Mouse (Mus musculus): Measurements from ENCODE around the gene Tmigd1.

DNA sequence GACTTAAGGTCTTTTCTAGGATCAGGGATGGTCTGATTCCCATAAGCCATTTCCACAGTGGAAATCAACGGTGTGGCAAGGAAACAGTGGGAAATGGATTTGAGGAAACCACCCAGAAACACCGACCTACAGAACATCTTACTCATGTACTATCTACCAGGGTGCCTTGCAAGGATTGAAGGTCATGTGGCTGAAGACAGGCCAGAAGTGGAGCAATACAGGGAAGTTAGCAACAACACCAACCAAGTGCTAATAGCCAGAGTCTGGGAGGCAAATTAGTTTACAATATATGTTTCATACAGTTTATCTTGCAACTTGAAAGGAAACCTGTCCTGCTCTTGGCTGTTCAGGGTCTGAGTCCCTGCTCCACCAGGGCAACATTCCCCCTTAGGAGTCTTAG is 45.4 kb upstream of the Tmigd1 start:
- no peak for TF ChIP-seq CTCF (IDR thresholded peaks at IDR 0.05)
- no peak for TF ChIP-seq POLR2A (IDR thresholded peaks at IDR 0.05; ENCODE audit: insufficient read depth, low read depth, low read length)
- TF ChIP-seq EP300 (IDR thresholded peaks at IDR 0.05; ENCODE audit: insufficient read depth, low read depth, low read length) = no peak
